Mouse (Mus musculus) cerebellum, adult 2 months (tissue): ENCODE data around the gene Acot5.

Source experiments
- CTCF ChIP-seq: fragments of 200-500 bp; IDR thresholded peaks from 2 replicates; pipeline ENCODE4 v1.5.1; 2011; ENCODE audit warnings: low read depth, mild to moderate bottlenecking, control low read depth, low read length, moderate library complexity, borderline replicate concordance; ENCODE audit not compliant: insufficient read depth
- POLR2A ChIP-seq: fragments of 200-500 bp; IDR thresholded peaks from 2 replicates; pipeline ENCODE4 v1.6.1; 2011; ENCODE audit warnings: low read length, control low read depth, borderline replicate concordance; ENCODE audit not compliant: insufficient read depth

DNA sequence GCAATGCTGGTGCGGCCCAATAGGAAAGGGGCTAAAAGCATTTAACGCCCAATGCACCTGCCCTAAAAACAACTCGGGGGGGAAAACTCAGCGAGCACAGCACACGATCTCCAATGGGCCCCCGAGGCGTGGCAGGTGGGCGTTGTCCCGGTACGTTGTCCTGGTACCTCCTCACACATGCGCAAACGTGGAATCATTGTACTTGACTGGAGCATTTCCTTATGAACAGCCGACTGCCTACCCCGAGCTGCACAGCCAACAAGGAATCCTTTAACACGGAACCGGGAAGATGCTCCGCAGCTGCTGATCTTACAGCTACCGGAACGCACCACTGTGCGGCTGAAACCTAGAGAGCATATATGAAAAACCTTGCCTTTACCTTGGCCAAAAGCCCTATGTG, 6.8 kb upstream of the Acot5 start:
- TF ChIP-seq CTCF (no peak), POLR2A (no peak)
